Mouse (Mus musculus) lung, adult 18-20 months (tissue): ENCODE results near the gene Dnah9.

Experiments
- DNase-seq, 2 experiments: peaks; one replicate each; pipeline ENCODE4 v3.0.0; 2022; ENCODE audit warnings: mixed read lengths in 2 of 2

The Dnah9 gene

DNA sequence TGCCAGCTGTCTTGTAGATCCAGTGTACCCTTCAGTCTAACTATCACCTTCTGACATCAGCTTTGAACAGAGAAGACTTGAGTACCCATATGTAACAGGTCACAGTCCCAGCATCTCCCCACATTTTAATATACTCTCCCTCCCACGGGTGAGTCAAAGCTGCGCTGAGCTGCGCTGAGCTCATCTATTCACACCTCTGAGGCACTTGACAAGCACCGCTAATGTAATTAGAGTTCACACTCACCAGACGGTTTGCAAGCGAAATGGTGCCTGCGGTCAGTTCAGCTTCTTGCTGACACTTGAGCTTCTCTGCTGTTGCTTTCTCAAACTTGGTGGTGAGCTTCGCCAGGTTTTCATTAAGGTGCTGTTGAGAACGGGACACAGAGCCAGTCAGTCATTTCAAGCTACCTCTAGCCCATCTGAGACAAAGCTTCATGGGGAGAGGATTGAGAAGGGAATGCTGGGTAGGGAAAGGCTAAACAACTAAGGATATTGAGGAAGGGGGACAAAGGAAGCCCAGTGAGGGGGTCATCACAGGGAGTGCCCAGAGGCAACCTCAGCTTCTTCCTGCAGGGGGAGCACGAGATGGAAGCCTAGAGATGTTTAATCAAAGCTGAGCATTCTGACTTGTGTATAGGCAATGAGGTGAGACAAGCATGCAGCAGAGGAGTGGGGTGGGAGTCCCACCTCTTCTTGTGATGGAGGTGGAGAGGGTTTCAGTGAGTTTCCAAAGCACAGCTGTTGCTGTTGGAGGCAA lies 249.7 kb downstream of the Dnah9 start:
- DNase-seq: no peak

DNA sequence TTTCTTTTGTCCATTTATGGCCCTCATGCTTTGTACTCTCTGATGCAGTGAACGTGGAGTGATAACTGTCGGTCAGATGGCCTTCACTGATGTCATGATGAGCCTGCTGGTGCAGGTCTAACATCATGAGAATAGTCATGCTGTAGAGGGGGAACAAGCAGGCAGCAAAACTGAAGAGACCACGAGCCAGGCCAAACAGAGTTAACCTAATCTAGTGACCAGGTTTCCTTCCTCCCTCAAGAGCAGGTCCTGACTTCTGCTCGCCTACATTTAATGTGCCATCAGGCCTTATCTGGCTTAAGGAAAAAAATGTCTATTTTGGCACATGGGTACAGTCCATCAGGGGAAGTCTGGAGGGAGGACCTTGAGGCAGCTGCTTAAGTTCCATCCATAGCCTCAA lies 259.2 kb downstream of the Dnah9 start:
- DNase-seq: no peak

DNA sequence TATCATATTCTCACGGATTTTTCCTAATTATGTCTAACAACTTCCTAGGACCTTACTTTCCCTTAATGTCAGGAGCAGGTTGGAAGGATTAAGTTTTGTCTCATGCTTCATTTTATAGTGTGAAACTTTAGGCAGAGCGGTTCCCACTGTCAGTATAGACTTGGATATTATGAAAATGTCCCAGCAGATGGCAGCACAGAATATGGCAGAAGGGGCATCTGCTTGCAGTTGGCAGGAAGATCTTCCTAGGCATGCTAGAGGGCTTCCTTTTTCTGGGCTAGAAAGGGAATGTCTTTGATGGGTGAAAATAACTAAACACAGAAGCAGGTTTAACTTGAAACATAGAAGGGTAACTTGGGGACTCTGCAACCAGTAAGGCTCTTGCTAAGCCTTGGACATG lies 262.9 kb downstream of the Dnah9 start:
- no peak for DNase-seq

DNA sequence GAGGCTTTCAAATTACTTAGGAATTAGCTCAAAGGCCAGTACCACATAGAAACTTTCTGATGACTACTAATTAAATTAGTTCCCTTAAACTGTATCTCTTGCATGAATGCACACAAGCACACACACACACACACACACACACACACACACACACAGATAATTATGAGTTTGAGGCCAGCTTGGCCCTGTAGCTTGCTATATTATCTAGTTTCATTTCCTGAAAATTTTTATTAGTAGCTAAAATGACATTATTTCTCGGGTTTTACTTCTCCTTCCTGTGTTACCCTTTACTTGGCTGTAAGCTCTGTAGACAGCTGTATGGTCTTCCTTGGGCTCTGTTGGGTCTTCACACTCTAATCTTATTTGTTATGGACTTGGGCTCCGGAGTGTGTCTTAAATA lies 264.4 kb downstream of the Dnah9 start:
- DNase-seq: no peak

DNA sequence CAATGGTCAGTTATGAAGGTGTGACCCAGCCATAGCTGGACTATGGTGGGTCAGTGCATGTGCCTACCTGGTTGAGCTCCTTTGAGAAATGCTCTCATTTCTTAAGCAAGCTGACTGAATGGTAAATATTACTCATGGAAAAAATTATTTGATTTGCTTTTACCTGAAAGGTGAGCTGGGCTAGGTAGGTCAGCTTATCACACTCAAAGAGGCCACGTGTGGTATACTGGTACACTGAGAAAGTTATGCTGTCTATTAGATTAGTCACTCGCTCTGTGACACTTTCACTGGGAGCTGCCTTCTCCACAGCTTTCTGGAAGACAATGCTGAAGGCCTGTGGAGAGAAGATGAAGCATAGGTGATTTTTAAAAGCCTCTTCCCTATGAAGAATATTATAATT lies 286.9 kb downstream of the Dnah9 start:
- DNase-seq: no peak

DNA sequence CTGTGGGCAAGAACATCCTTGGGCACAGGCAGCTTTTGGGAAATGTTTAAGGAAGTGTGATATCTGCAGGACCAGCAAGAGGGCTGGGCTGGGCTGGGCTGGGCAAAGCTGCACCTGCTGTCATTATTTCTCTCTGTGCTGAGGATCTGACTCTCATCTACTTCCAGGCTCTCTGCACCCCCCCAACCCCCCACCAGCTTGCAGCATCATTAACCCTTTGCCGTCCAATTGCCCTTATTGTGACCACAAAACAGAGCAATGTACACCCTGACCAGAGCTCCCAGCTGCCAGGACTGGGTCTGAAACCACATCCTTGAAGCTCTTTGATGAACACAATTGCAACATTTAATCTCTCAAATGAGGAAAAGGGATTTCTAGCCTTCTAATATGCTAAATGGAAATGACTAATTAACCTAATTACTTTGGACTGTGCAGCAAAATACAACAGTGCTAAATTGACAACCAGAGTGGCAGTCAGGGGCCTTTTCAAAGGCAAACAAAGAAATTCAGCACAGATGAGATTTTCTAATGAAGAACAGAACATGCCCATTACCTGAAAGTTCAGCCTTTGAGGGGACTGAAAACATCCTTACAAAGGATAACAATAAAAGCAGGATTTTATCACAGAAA lies 291.1 kb downstream of the Dnah9 start:
- no peak for DNase-seq

DNA sequence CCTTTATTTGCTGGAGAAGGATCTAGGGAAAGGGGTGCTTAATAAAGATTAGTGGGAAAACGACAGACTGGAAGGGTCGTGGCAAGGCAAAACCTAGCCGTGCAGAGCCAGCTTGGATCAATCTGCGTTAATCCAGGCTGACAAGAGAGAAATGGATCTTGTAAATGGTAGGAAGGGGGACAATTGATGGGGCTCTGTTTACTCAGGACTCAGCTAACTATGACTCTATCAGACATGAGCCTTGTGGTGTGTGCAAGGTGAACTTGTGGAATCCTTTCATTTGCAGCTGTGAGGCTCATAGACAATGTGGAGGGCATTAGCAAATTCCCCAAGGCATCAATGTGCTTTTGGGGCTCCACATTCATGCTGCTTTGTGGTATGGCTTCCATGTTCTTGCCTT lies 306.9 kb downstream of the Dnah9 start:
- DNase-seq: no peak

DNA sequence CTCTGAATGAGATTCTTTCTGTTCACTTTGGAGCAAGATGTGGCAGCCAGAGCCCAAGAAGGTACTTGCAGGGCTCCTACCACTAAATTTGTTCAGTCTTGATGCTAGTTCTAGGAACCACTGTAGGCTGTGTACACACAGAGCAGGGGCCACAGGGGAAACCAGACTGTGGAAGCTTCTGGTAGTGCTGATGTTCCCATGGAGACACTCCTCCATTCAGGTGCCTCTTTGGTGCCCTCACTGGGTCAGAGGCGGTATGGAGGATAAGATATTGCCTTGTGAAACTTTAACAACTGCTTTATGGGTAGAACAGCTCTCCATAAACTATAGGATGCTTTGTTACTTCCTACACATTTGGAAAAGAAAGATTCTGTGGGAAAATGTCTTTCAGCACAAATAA lies 316.3 kb downstream of the Dnah9 start:
- DNase-seq: peak in 1 of 2 experiments; percentile 12

DNA sequence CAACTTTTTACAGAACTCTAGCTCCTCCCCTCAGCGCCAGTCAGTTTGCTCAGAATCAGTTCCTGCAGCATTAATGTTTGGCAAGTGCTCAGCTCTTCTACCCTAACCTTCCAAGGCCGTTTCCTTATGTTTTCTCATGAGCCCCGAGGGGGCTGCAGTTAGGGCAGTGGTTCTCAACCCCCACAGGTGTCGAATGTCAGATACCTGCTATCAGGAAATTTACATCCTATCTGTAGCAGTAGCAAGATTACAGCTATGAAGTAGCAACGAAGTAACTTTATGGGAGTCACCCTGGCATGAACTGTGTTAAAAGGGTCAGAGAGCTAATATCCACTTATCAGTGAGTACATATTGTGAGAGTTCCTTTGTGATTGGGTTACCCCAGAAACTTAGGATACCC lies 321.9 kb downstream of the Dnah9 start:
- DNase-seq: no peak

DNA sequence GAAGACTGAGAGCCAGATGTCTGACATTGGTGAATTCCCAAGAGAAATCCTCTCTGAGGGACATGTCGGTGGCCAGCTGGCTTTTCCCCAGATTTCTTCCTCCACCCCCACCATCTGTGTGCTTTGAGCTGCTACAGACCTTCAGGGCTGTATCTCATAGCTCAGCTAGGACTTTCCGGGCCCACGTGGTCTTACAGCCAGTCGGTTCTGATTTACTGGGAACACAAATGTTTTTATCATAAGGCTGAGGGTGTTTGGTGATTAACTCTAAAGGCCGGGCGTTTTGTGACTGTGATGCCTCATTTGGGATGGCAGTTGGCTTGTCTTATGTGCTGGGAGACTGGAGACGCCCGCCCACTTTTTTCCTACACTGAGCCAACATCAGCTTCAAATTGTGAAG lies 329.4 kb downstream of the Dnah9 start:
- DNase-seq: peak in 1 of 2 experiments; percentile 6

DNA sequence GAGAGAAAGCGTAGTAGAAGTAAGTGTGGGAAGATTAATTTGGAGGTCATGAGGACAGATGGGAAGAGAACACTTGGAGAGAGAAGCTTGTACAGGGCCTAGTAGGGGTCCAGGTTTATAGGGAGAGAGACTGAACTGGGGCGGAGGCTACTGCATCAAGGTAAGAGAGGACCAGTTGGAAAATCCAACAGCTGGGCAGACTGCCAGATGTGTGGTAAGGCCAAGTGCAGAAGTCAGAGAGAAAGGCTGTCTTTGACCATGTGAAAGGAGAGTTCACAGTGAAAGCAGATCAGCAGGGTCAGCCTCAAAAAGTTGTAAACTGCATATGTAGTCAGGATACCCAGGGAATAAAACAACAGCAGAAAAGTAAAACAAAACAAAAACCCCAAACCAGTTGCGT lies 343.8 kb downstream of the Dnah9 start:
- no peak for DNase-seq

DNA sequence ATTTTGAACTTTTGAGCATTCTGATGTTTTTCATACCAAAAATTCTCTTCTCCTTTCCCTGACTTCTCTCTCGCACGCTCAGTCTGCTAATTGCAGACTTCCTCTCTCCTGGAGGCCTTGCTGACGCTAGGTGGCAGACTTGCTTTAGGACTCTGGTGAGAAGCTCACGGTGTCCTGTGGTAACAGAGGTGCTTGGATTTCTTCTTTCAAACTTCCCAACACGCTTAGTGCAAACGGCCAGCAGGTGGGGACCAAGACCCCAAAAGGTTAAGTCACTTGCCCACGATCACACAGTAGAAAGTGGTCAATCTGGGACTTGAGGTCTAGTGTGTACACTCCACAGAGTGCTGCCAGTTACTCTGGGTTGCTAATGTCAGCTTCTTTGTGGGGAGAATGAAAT lies 347.5 kb downstream of the Dnah9 start:
- DNase-seq: peak; percentile 48 to 64

DNA sequence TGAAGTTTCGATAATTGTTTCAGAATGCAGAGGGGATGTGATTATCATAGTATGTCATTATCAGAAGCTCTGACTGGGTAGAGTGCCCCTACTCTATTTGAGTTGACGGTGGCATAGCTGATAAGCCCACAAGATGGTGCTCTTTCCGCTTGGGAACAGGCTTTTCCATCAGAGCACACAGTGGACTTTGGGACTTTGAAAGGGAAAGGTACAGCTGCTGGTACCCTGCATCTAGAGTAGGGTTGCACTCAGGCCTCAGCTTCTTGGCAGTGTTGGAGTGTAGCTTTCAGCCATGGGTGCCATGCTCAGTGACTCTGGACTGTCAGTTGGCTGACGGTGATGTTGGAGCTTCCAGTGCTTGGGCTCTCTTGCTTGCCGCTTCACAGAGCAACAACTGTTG lies 348.1 kb downstream of the Dnah9 start:
- DNase-seq: no peak

DNA sequence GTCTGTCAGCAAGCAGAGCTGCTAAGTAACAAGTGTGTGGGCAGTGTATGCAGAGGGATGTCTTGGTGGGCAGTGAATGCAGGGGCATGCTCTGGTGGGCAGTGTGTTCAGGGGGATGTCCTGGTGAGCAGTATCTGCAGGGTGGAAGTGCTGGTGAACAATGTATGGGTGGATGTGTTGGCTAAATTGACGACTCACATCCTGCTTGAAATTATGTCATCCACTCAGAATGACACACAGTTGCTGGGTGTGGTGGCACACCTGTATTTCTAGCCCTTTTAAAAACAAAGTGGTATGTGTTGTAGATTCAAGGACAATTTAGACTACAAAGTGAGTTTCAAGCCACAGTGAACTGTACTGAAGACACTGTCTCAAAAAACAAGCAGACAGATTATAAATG lies 350.2 kb downstream of the Dnah9 start:
- no peak for DNase-seq

DNA sequence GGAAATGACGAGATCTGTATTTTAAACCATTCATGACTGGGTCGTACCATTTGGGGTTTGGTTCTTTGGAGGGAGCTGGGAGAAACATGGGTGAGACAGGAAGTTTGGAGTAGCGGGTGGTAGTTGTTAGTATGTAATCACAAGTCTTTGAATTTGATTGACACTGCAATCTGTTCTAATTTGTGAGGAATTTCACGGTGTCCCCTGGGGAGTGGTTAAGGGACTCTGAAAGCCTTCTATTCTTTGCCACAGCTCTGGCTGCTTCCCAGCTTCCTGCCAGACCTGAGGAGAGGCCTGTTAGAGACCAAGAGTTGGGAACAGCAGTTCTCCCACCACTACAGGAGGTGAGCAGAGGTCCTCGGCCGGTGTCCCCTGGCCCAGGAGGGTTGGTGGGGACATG lies 352.1 kb downstream of the Dnah9 start:
- DNase-seq: no peak

DNA sequence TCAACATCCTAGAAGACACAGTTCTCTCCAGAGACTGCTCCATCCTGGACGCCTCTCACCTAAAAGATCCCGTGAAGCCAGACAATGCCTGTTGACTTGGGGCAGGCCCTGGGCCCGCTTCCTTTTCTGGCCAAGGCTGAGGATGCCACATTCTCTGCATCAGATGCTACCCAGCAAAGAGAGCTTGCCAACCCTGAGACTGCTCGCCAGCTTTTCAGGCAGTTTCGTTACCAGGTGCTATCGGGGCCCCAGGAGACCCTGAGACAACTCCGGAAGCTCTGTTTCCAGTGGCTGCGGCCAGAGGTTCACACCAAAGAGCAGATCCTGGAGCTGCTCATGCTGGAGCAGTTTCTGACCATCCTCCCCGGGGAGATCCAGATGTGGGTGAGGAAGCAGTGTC lies 354.0 kb downstream of the Dnah9 start:
- no peak for DNase-seq

DNA sequence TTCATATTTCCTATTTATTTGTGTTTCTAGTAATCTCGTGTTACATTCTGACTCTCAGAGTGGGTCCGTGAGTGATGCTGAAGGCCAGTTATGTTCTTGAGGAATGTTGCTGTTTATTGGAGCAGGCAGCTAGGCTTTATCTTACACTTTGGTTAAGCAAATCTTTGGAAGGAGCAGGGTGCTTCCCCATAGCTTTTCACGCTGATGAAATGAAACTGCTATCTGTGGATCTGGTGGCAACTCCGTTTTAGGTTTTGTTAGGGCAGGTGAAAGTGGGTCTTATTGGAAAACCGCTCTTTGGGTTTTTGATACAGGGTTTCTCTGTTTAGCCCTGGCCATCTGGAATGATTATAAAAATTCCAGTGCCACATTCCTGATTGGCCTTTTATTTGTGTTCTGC lies 356.3 kb downstream of the Dnah9 start:
- no peak for DNase-seq

DNA sequence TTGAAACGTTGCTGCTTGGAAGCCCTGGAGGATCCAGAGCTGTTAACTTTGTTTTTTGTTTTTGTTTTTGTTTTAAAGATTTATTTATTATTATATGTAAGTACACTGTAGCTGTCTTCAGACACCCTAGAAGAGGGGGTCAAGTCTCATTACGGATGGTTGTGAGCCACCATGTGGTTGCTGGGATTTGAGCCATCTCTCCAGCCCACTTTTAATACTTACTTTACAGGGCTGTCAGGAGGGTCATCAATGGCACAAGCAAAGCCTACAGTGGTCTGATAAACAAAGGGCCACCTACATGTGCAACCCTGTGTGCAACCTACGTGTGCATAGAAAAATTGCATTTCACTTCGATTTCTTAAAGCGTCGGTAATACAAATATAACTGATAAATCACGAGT lies 360.8 kb downstream of the Dnah9 start:
- DNase-seq: no peak

DNA sequence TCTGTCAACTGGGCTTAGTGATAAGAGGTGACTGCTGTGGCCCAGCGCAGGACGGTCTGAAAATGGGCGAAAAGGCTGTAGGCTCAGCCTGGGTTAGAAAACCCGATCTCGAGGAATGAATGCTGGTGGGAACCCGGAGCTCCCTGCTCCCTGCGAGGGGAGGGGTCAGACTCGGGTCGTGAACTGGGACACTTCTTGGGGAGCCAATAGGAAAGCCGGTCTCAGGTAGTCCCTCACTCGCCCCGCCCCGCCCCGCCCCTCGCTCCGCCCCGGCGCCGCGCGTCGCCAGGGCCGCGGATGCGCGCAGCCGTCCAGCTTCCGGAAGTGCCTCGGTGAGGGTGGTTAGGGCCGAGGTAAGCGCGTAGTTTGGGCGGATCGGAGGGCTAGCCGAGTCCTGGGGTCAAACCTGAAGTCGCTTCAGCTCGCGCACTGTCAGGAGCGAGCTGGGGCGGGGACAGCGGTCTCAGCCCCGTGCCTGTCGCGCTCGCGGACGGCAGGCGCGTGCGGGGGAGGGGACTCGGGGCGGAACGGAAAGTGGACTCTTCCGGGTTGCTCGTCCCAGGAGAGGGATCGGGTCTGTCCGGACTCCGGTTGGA lies 361.3 kb downstream of the Dnah9 start, which contains the start of gene Zkscan6:
Gene Zkscan6, plus strand, starts transcription at position 267 of the 596 bp plus-strand sequence.
- DNase-seq: peak; percentile 91 to 93

DNA sequence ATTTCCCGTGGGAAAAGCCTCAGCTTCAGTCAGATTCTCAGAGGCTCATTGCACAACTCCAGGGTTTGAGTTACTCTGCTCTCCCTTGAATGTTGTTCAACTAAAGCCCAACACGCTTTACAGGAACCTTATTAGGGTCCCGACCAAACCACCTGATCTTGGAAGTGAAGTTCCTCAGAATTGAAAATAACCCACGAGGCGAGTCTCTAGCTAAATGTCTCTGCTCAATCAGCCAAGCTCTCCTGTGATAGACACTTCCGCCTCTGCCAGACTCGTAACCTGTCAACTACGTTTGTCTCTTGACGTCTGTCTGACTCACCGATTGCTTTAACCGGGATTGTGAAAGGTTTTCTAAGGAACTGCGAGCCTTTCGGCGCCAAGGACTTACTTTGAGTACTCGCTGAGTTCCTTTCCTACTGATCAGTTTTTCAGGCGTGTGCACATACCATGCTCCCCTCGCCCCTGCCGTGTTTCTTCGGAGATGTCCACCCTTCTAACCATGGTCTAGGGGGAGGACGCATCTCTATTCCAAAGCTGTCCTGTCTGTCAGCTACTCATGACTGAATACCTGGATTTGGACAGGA lies 361.9 kb downstream of the Dnah9 start:
- peak; percentile 70 to 82 for DNase-seq

DNA sequence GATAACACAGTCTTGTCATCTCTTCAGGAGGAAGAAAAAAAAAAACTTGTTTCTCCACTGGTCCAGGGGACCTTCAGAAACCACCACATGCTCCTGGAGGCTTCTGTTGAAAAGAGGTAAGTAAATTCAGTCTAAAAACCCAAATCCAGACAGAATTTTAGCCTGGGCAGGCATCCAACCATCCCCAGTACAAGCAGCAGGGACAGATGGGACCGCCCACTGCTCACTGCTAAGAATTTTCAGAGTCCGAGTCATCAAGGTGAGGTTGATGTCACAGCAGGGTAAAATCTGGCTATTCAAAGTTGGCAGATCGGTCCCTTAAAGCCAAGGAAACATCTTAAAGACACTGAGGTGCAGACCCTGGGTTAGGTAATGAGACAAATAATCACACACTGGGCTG lies 366.5 kb downstream of the Dnah9 start:
- DNase-seq: no peak

DNA sequence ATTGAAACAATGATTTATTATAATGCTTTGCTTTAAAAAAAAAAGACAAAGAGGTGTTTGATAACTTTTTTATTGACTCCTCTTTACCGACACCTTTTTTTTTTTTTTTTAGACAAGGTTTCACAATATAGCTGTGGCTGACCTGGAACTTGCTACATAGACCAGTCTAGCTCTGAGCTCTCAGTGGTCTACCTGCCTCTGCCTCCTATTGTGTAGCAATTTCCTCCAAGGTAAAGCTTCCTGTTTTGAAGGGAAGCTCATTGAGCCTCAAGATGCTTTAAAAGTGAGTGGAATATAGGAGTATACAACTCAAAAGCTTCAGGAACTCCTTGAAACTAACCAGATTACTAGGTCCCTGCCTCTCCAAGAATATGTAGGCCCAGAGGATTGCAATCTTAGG lies 372.5 kb downstream of the Dnah9 start:
- DNase-seq: no peak

DNA sequence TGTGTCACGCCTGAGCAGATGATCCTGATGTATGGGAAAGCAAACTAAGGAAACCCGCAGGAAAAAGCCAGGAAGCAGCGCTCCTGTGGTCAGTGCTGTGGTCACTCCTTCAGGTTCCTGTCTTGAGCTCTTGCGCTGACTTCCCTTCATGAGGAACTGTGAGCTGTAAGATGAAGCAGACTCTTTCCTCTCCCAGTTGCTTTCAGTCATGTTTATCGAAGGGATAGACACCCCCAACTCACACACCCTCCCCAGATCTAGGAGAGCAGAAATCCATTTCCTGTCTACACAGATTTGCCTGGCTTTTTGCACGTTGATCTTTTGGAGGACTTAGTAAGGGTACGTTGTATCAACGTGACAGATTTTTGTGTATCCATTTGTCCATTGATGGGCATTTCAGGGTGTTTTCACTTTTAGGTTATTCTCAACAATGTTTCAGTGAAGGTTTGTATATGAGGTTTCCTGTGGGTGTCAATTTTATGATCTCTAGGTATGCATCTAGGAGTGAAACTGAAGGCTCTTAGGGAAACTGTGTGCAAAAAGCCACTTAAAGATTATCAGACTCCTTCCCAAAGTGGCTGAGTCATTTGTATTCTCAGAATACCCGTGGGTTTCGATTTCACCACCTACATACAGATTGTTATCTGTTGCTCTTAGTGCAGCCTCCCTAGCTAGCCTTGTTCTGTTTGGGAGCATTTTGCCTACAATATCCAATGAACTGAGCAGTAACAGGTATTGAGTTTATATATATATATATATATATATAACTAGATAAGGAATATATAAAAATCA lies 373.7 kb downstream of the Dnah9 start:
- no peak for DNase-seq
